Mouse (Mus musculus) G1E (cell line): ENCODE data around the gene Pdia3. TPM values are rescaled to one million over a fixed set of nuclear protein-coding genes. Genes with fewer than 3 reads are reported as not detected.
"Not testable (repeated sequence)": the region's sequence is repeated elsewhere in the genome, so short reads cannot be mapped to it uniquely, and the experiment has no call there.

ENCODE experiments used
- ATAC-seq: 2 replicates; pipeline ENCODE4 v1.8.0; 2016; ENCODE audit warnings: mild to moderate bottlenecking; ENCODE audit not compliant: insufficient number of reproducible peaks, poor library complexity, low FRiP score, severe bottlenecking; ENCODE audit errors: extremely low read depth
- DNase-seq: peaks from one replicate; pipeline ENCODE4 v3.0.0; 2012; ENCODE audit warnings: low spot score
- H3K27me3 ChIP-seq: 2 replicates; pipeline ENCODE4 v1.6.1; 2012; ENCODE audit warnings: mild to moderate bottlenecking, low read length, inconsistent platforms; ENCODE audit not compliant: insufficient read depth
- H3K36me3 ChIP-seq: replicated peaks from 2 replicates; pipeline ENCODE3; 2012; ENCODE audit warnings: mild to moderate bottlenecking, inconsistent platforms
- H3K4me1 ChIP-seq: 2 replicates; pipeline ENCODE4 v1.6.1; 2012; ENCODE audit warnings: low read depth, low read length, inconsistent platforms, mixed read lengths; ENCODE audit not compliant: insufficient read depth
- H3K4me3 ChIP-seq: 2 replicates; pipeline ENCODE4 v1.5.1; 2012; ENCODE audit warnings: low read depth, mild to moderate bottlenecking, inconsistent platforms, low read length, moderate library complexity, mixed read lengths
- H3K9me3 ChIP-seq: replicated peaks from 2 replicates; pipeline ENCODE4 v1.6.1; 2012; ENCODE audit warnings: inconsistent platforms
- CTCF ChIP-seq: IDR thresholded peaks from 2 replicates; pipeline ENCODE4 v1.5.1; 2012; ENCODE audit warnings: low read depth, low read length, inconsistent platforms, mixed read lengths
- GATA1 ChIP-seq: IDR thresholded peaks from 2 replicates; pipeline ENCODE4 v1.6.1; 2012; ENCODE audit warnings: borderline replicate concordance, low read length, inconsistent platforms, mixed read lengths
- GATA2 ChIP-seq: IDR thresholded peaks from 2 replicates; pipeline ENCODE4 v1.6.1; 2012; ENCODE audit warnings: low read depth, low read length, inconsistent platforms, borderline replicate concordance
- POLR2AphosphoS5 ChIP-seq: IDR thresholded peaks from 2 replicates; pipeline ENCODE4 v1.6.1; 2012; ENCODE audit warnings: low read depth, low read length, inconsistent platforms; ENCODE audit not compliant: insufficient replicate concordance
- TAL1 ChIP-seq: conservative IDR thresholded peaks from 2 replicates; pipeline ENCODE4 v1.6.1; 2012; ENCODE audit warnings: low read depth, low read length, inconsistent platforms, mixed read lengths
- polyA plus RNA-seq: library from polyadenylated mRNA; stranded (reverse); fragments of >175 nt; gene quantifications from 2 replicates; pipeline ENCODE4 v1.2.3, GENCODE M21; 2012
- total RNA-seq, 2 experiments: library from RNA; stranded (forward) in 1 of 2; stranded (reverse) in 1 of 2; fragments of 200-1000 nt in 1 of 2; fragments of >200 nt in 1 of 2; fragmentation: Nextera tagmentation in 1 of 2; gene quantifications; 2 replicates each; pipeline ENCODE4 v1.2.3; 2014 to 2017

Gene Pdia3
- total RNA-seq (2014; fragmentation: Nextera tagmentation) = 233 and 263 TPM in 2 replicates
- total RNA-seq (2017) = 90.1 and 104 TPM in 2 replicates
- polyA plus RNA-seq = 315 and 418 TPM in 2 replicates

DNA sequence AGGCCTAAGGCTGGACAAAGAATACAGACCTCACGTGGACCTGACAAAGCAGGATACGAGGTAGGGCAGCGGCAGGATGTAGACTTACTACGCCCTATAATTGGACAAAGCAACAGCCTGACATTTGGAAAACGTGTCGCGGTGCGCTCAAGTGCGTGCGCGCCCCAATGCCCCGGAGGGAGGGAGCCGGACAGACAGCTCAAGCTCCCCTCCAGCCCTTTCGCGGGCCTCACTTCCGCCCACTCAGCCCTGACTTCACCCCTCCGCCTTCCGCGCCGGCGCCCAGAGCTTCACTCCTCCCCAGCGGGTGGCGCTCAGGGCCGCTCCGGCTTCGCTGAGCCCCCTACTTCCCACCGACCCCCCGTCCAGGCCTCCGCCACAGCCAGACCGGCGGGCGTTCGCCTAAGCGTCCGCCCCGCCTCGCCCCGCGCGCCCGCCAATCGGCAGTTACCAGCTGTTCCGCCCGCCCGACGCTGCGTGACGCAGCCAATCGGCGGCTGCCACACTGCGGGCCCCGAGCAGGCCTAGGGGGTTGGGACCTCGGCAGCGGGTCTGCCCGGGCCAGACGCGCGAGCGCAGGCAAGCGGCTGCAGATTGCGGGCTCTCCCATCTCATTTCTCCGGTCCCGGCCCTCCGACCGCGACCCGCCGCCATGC lies at the start of gene Pdia3, which contains the start of gene Catsper2:
Pdia3 (plus strand) TSS at position 389 of the 656 bp plus-strand sequence.
Catsper2 (minus strand) TSS at position 406 of the 656 bp plus-strand sequence.
- no peaks in the 10 kb centered on the region for H3K27me3 ChIP-seq
- no peaks in the 10 kb centered on the region for H3K9me3 ChIP-seq
- peak; percentile 80 for ATAC-seq
- DNase-seq = peak; percentile 99
- peak within 1 kb of the TSS; percentile 97 for H3K4me3 ChIP-seq
- TF ChIP-seq TAL1 (no peak), CTCF (no peak), GATA1 (no peak), POLR2AphosphoS5 (no peak), GATA2 (no peak)
- H3K36me3 ChIP-seq = peaks cover 34% of the 10 kb centered on the region
- H3K4me1 ChIP-seq = peaks cover 41% of the 10 kb centered on the region

DNA sequence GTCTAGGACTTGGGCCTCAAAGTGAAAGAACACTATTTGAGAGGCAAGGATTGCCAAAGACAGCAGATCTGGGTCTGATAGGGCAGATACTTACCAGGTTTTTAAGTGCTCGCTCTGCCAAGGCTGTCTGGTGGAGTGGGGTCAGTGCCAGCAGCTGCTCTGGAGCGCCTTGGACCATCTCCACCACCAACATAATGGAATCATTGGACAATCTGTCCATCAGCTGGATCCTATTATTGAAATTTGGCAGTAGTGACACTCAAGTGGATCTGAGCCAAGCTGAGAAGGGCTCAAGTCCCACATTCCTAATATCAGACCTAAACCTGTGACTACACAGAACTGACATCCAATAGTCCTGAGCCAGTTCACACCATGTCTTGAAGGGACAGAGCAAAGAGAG lies 44.7 kb upstream of the Pdia3 start:
- Histone ChIP-seq H3K36me3 (no peaks in the 10 kb centered on the region), H3K9me3 (no peaks in the 10 kb centered on the region), H3K27me3 (peaks cover 45% of the 10 kb centered on the region), H3K4me3 (no peak overlapping the region), H3K4me1 (no peaks in the 10 kb centered on the region; the same call in 1 of the 2 replicates)
- no peak for ATAC-seq
- no peak for DNase-seq
- TF ChIP-seq POLR2AphosphoS5 (no peak), GATA1 (no peak), GATA2 (no peak), TAL1 (no peak), CTCF (no peak)

DNA sequence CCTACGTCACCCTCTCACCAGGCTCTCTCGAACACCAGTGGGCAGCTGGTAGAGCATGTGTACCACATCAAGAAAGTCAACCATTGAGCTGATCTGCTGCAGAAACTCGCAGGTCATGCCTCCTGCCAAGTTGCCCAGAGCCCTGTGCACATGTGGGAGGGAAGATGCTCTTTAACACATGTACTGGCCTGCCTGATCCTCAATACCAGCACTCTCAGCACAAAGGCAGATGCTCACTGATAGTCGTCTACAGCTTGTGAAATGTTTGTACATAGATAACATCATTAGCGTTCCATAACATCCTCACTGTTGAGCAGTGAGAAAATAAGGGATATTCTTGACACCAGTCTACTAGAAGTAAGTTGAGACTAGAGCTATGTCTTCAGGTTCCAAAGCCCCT lies 42.7 kb upstream of the Pdia3 start:
- H3K4me3 ChIP-seq = no peak overlapping the region
- no peak for ATAC-seq
- H3K4me1 ChIP-seq = no peaks in the 10 kb centered on the region
- no peaks in the 10 kb centered on the region for H3K36me3 ChIP-seq
- TF ChIP-seq POLR2AphosphoS5 (no peak), TAL1 (no peak), GATA1 (no peak), GATA2 (no peak), CTCF (no peak)
- no peaks in the 10 kb centered on the region for H3K9me3 ChIP-seq
- DNase-seq = no peak
- peaks cover 42% of the 10 kb centered on the region for H3K27me3 ChIP-seq

DNA sequence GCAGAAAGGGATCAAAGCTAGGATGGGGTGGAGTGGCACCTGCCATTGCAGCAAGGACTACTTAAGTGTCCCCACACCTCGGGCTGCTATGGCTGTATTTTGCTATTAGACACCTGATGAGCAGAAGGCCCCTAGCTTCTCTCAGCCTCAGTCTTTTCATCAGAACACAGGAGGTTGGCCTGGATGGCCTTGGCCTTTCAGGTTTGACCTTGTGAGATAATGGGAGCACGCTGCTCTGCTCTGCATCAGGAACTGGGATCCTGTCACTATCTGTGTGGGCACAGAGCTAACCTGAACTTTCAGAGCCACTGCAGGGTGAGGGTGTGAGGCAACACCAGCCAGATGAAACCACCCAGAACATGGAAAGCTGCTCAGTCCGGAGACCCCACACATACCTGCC lies 41.3 kb upstream of the Pdia3 start:
- H3K4me1 ChIP-seq = no peaks in the 10 kb centered on the region
- no peaks in the 10 kb centered on the region for H3K9me3 ChIP-seq
- no peak overlapping the region for H3K4me3 ChIP-seq
- TF ChIP-seq TAL1 (no peak), GATA2 (no peak)
- ATAC-seq = no peak
- peaks cover 44% of the 10 kb centered on the region for H3K27me3 ChIP-seq
- no peaks in the 10 kb centered on the region for H3K36me3 ChIP-seq
- no peak for DNase-seq

DNA sequence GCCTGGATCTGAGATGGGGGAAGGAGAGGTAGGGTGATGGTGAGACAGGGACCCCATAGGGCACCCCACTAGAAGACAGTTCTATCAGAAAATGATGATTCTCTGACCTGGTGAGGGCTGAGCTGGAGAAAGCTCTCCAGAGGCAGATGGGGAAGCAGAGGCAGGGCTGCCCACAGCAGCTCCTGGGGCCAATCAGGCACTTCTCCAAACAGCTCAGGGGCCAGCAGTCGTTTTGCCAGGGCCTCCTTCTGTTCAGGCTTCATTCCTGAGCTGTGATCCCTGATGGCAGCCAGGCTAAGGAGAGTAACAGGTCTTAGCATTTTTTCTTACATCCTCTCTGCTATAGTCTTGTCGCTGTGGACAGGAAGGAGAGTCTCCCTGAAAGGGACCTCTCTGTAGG lies 38.8 kb upstream of the Pdia3 start:
- no peak overlapping the region for H3K4me3 ChIP-seq
- H3K9me3 ChIP-seq = no peaks in the 10 kb centered on the region
- no peak for ATAC-seq
- H3K36me3 ChIP-seq = no peaks in the 10 kb centered on the region
- no peaks in the 10 kb centered on the region for H3K4me1 ChIP-seq
- no peak for TF ChIP-seq POLR2AphosphoS5
- no peak for TF ChIP-seq GATA1
- TF ChIP-seq GATA2 = no peak
- no peak for TF ChIP-seq CTCF
- no peak for TF ChIP-seq TAL1
- DNase-seq = no peak
- H3K27me3 ChIP-seq = peaks cover 39% of the 10 kb centered on the region

DNA sequence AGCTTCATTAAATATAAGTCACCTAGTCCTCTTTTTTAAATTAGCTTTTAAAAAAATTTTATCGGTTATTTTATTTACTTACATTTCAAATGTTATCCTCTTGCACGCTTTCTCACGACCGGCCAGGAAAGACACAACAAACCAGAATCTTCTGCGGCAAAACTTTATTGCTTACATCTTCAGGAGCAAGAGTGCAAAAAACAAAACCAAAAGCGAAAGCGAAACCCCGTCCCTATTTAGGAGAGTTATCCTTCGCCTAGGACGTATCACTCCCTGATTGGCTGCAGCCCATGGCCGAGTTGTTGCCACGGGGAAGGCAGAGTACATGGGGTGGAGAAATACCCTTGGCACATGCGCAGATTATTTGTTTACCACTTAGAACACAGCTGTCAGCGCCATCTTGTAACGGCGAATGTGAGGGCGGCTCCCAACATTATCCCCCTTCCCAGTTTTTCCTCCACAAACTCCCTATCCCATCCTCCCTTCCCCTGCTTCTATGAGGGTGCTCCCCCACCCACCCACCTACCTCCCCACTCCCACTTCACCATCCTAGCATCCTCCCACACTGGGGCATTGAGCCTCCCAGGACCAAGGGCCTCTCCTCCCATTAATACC lies 26.5 kb upstream of the Pdia3 start, which contains the start of gene Strc:
Strc (minus strand) TSS at position 208 of the 615 bp plus-strand sequence.
- ATAC-seq, H3K27me3 ChIP-seq, H3K4me3 ChIP-seq, H3K4me1 ChIP-seq, DNase-seq, H3K9me3 ChIP-seq, H3K36me3 ChIP-seq: not testable (repeated sequence)
